Mouse (Mus musculus): ENCODE results near the gene Nav2. TPM values are rescaled to one million over a fixed set of nuclear protein-coding genes. Genes with fewer than 3 reads are reported as not detected.

Gene Nav2
- total RNA-seq, 2 experiments from 2014 or later = 116 to 131 TPM

GRCm38 (mm10) chr7:49270855-49271254 is 362.3 kb downstream of the Nav2 start:
- no peak for DNase-seq (ENCODE audit: extremely low spot score in 1 of 2, low spot score in 2 of 2)
- intact Hi-C loops (cut with DNase I) = no loop called here

- peak; percentile 80 to 81 for DNase-seq (ENCODE audit: extremely low spot score in 1 of 2, low spot score in 2 of 2)
- intact Hi-C loops (cut with DNase I) = loop anchor here (2.0 kb wide), 2 partner anchors 22 to 140 kb away; no protein-coding TSS in a partner anchor
Measured at GRCm38 (mm10) chr7:49272445-49273439, 364.2 kb downstream of the Nav2 start.

GRCm38 (mm10) chr7:49273907-49274656 is 365.6 kb downstream of the Nav2 start:
- DNase-seq (ENCODE audit: extremely low spot score in 1 of 2, low spot score in 2 of 2) = no peak
- intact Hi-C loops (cut with DNase I) = loop anchor here (2.0 kb wide), 2 partner anchors 23 to 141 kb away; no protein-coding TSS in a partner anchor

GRCm38 (mm10) chr7:49274676-49275075 is 366.2 kb downstream of the Nav2 start:
- DNase-seq (ENCODE audit: extremely low spot score in 1 of 2, low spot score in 2 of 2) = no peak
- intact Hi-C loops (cut with DNase I) = no loop called here

GRCm38 (mm10) chr7:49276163-49276562 is 367.6 kb downstream of the Nav2 start:
- DNase-seq (ENCODE audit: extremely low spot score in 1 of 2, low spot score in 2 of 2) = no peak
- intact Hi-C loops (cut with DNase I) = no loop called here

- DNase-seq (ENCODE audit: extremely low spot score in 1 of 2, low spot score in 2 of 2) = no peak
Measured at GRCm38 (mm10) chr7:49277685-49278084, 369.2 kb downstream of the Nav2 start.

GRCm38 (mm10) chr7:49278531-49278930 is 370.0 kb downstream of the Nav2 start:
- intact Hi-C loops (cut with DNase I) = no loop called here
- no peak for DNase-seq (ENCODE audit: extremely low spot score in 1 of 2, low spot score in 2 of 2)

More at GRCm38 (mm10) chr7:49277685-49278084, 369.2 kb downstream of the Nav2 start:
- intact Hi-C loops (cut with DNase I) = no loop called here

- intact Hi-C loops (cut with DNase I) = no loop called here
- DNase-seq (ENCODE audit: extremely low spot score in 1 of 2, low spot score in 2 of 2) = no peak
Measured at GRCm38 (mm10) chr7:49280427-49280826, 371.9 kb downstream of the Nav2 start.

GRCm38 (mm10) chr7:49282446-49282845 is 373.9 kb downstream of the Nav2 start:
- DNase-seq (ENCODE audit: extremely low spot score in 1 of 2, low spot score in 2 of 2) = no peak
- intact Hi-C loops (cut with DNase I) = no loop called here

GRCm38 (mm10) chr7:49283507-49284361 is 375.2 kb downstream of the Nav2 start:
- no peak for DNase-seq (ENCODE audit: extremely low spot score in 1 of 2, low spot score in 2 of 2)
- intact Hi-C loops (cut with DNase I) = no loop called here

GRCm38 (mm10) chr7:49288186-49288585 is 379.7 kb downstream of the Nav2 start:
- no peak for DNase-seq (ENCODE audit: extremely low spot score in 1 of 2, low spot score in 2 of 2)
- intact Hi-C loops (cut with DNase I) = no loop called here

- DNase-seq (ENCODE audit: extremely low spot score in 1 of 2, low spot score in 2 of 2) = no peak
- intact Hi-C loops (cut with DNase I) = no loop called here
Measured at GRCm38 (mm10) chr7:49290308-49290707, 381.8 kb downstream of the Nav2 start.

- intact Hi-C loops (cut with DNase I) = no loop called here
- no peak for DNase-seq (ENCODE audit: extremely low spot score in 1 of 2, low spot score in 2 of 2)
Measured at GRCm38 (mm10) chr7:49291208-49291892, 382.8 kb downstream of the Nav2 start.

- intact Hi-C loops (cut with DNase I) = no loop called here
- no peak for DNase-seq (ENCODE audit: extremely low spot score in 1 of 2, low spot score in 2 of 2)
Measured at GRCm38 (mm10) chr7:49297148-49297547, 388.6 kb downstream of the Nav2 start.

GRCm38 (mm10) chr7:49298431-49298839 is 389.9 kb downstream of the Nav2 start:
- DNase-seq (ENCODE audit: extremely low spot score in 1 of 2, low spot score in 2 of 2) = no peak
- intact Hi-C loops (cut with DNase I) = no loop called here

- intact Hi-C loops (cut with DNase I) = no loop called here
- DNase-seq (ENCODE audit: extremely low spot score in 1 of 2, low spot score in 2 of 2) = no peak
Measured at GRCm38 (mm10) chr7:49301487-49301886, 393.0 kb downstream of the Nav2 start.

GRCm38 (mm10) chr7:49303600-49304411 is 395.3 kb downstream of the Nav2 start:
- intact Hi-C loops (cut with DNase I) = no loop called here
- DNase-seq (ENCODE audit: extremely low spot score in 1 of 2, low spot score in 2 of 2) = peak in 1 of 2 experiments; percentile 35
